Mouse (Mus musculus) CH12.LX (cell line): ENCODE data around the gene Olfr933. TPM values are rescaled to one million over a fixed set of nuclear protein-coding genes. Genes with fewer than 3 reads are reported as not detected.

Experiments
- DNase-seq: peaks from one replicate; pipeline ENCODE4 v3.0.0-alpha.2; 2013; ENCODE audit errors: extremely low read depth
- H3K27ac ChIP-seq: 2 replicates; pipeline ENCODE4 v1.5.1; 2012; ENCODE audit warnings: low read depth, mild to moderate bottlenecking, control low read depth, moderate library complexity; ENCODE audit not compliant: insufficient read depth
- H3K27me3 ChIP-seq: replicated peaks from 2 replicates; pipeline ENCODE3; 2012; ENCODE audit warnings: inconsistent platforms
- H3K36me3 ChIP-seq, 2 experiments: replicated peaks in 1 of 2; 2 replicates each; pipeline versions ENCODE3 to v1.6.1; 2012; ENCODE audit warnings: inconsistent platforms in 1 of 2, low read length in 1 of 2, mild to moderate bottlenecking in 1 of 2, mixed read lengths in 1 of 2, moderate library complexity in 1 of 2; ENCODE audit not compliant: control insufficient read depth in 1 of 2, insufficient read depth in 1 of 2
- H3K4me1 ChIP-seq, 2 experiments: 2 replicates each; pipeline ENCODE4 v1.6.1; 2012; ENCODE audit warnings: inconsistent platforms in 1 of 2, moderate library complexity in 1 of 2; ENCODE audit not compliant: insufficient read depth in 2 of 2, control insufficient read depth in 1 of 2
- H3K4me2 ChIP-seq: 2 replicates; pipeline ENCODE4 v1.6.1; 2012; ENCODE audit warnings: low read depth, mild to moderate bottlenecking, control low read depth; ENCODE audit not compliant: poor library complexity, insufficient read depth, severe bottlenecking
- H3K4me3 ChIP-seq, 3 experiments: fragments of 150-350 bp in 1 of 3; sonication (generic) in 1 of 3; replicated peaks in 1 of 3; 2 replicates each; pipeline versions ENCODE3 to v1.5.1; 2011 to 2012; ENCODE audit warnings: low read depth in 2 of 3, low read length in 2 of 3, mild to moderate bottlenecking in 2 of 3, moderate library complexity in 2 of 3, control low read depth in 1 of 3, improper control_type of control experiment in 1 of 3, inconsistent platforms in 1 of 3, mixed read lengths in 1 of 3; ENCODE audit not compliant: poor library complexity in 1 of 3
- H3K79me2 ChIP-seq: replicated peaks from 2 replicates; pipeline ENCODE4 v1.6.1; 2012; ENCODE audit warnings: mild to moderate bottlenecking, moderate library complexity; ENCODE audit not compliant: control insufficient read depth, poor library complexity, insufficient read depth, severe bottlenecking; ENCODE audit errors: extremely low read depth
- H3K9ac ChIP-seq: 2 replicates; pipeline ENCODE4 v1.6.1; 2012; ENCODE audit warnings: low read depth, mild to moderate bottlenecking, control low read depth, moderate library complexity; ENCODE audit not compliant: insufficient read depth
- H3K9me3 ChIP-seq: replicated peaks from 2 replicates; pipeline ENCODE3; 2012; ENCODE audit warnings: low read length, inconsistent platforms, mixed read lengths
- CTCF ChIP-seq, 2 experiments: IDR thresholded peaks in 1 of 2; conservative IDR thresholded peaks in 1 of 2; 2 replicates each; pipeline ENCODE4 v1.5.1; 2011 to 2012; ENCODE audit warnings: low read depth in 2 of 2, low read length in 2 of 2, improper control_type of control experiment in 1 of 2, inconsistent platforms in 1 of 2, mild to moderate bottlenecking in 1 of 2, moderate library complexity in 1 of 2
- ELF1 ChIP-seq: IDR thresholded peaks from 2 replicates; pipeline ENCODE4 v1.6.1; 2014; ENCODE audit warnings: low read depth, mild to moderate bottlenecking, inconsistent platforms, low read length, improper control_type of control experiment
- EP300 ChIP-seq: IDR thresholded peaks from 2 replicates; pipeline ENCODE4 v1.6.1; 2011; ENCODE audit warnings: low read length, improper control_type of control experiment
- ETS1 ChIP-seq: conservative IDR thresholded peaks from 2 replicates; pipeline ENCODE4 v1.6.1; 2012; ENCODE audit warnings: low read depth, mild to moderate bottlenecking, inconsistent platforms, low read length, improper control_type of control experiment, moderate library complexity
- GABPA ChIP-seq: IDR thresholded peaks from 2 replicates; pipeline ENCODE4 v1.6.1; 2012; ENCODE audit warnings: low read depth, low read length, improper control_type of control experiment, inconsistent platforms; ENCODE audit not compliant: insufficient replicate concordance
- IRF4 ChIP-seq: IDR thresholded peaks from 2 replicates; pipeline ENCODE4 v1.6.1; 2014; ENCODE audit warnings: low read depth, mild to moderate bottlenecking, inconsistent platforms, low read length, improper control_type of control experiment
- MAX ChIP-seq: IDR thresholded peaks from 2 replicates; pipeline ENCODE4 v1.6.1; 2011; ENCODE audit warnings: low read length, improper control_type of control experiment
- MXI1 ChIP-seq: IDR thresholded peaks from 2 replicates; pipeline ENCODE4 v1.6.1; 2011; ENCODE audit warnings: mild to moderate bottlenecking, low read depth, low read length, improper control_type of control experiment
- MYC ChIP-seq: IDR thresholded peaks from 2 replicates; pipeline ENCODE4 v1.6.1; 2011; ENCODE audit warnings: low read depth, mild to moderate bottlenecking, improper control_type of control experiment, low read length
- PAX5 ChIP-seq: IDR thresholded peaks from 2 replicates; pipeline ENCODE4 v1.6.1; 2012; ENCODE audit warnings: low read length, inconsistent platforms, mixed read lengths
- POLR2A ChIP-seq: IDR thresholded peaks from 2 replicates; pipeline ENCODE4 v1.6.1; 2011; ENCODE audit warnings: low read depth, mild to moderate bottlenecking, improper control_type of control experiment, low read length
- POLR2AphosphoS2 ChIP-seq: IDR thresholded peaks from 2 replicates; pipeline ENCODE4 v1.6.1; 2011; ENCODE audit warnings: low read depth, low read length, improper control_type of control experiment
- RAD21 ChIP-seq: IDR thresholded peaks from 2 replicates; pipeline ENCODE4 v1.6.1; 2011; ENCODE audit warnings: low read depth, mild to moderate bottlenecking, low read length, improper control_type of control experiment, moderate library complexity
- RCOR1 ChIP-seq: conservative IDR thresholded peaks from 2 replicates; pipeline ENCODE4 v1.6.1; 2012; ENCODE audit warnings: low read depth, mild to moderate bottlenecking, inconsistent platforms, low read length, improper control_type of control experiment
- SMC3 ChIP-seq: IDR thresholded peaks from 2 replicates; pipeline ENCODE4 v1.6.1; 2011; ENCODE audit warnings: low read depth, low read length, improper control_type of control experiment
- TBP ChIP-seq: conservative IDR thresholded peaks from 2 replicates; pipeline ENCODE4 v1.6.1; 2011; ENCODE audit warnings: low read depth, low read length, improper control_type of control experiment
- TCF12 ChIP-seq: IDR thresholded peaks from 2 replicates; pipeline ENCODE4 v1.6.1; 2014; ENCODE audit warnings: low read depth, mild to moderate bottlenecking, inconsistent platforms, low read length, improper control_type of control experiment
- USF1 ChIP-seq: IDR thresholded peaks from 2 replicates; pipeline ENCODE4 v1.6.1; 2014; ENCODE audit warnings: low read depth, mild to moderate bottlenecking, inconsistent platforms, low read length, improper control_type of control experiment
- ZC3H11A ChIP-seq: IDR thresholded peaks from 2 replicates; pipeline ENCODE4 v1.6.1; 2012; ENCODE audit warnings: low read depth, mild to moderate bottlenecking, inconsistent platforms, low read length, improper control_type of control experiment
- ZMIZ1 ChIP-seq: IDR thresholded peaks from 2 replicates; pipeline ENCODE4 v1.6.1; 2012; ENCODE audit warnings: low read depth, mild to moderate bottlenecking, inconsistent platforms, low read length, improper control_type of control experiment
- ZNF384 ChIP-seq: IDR thresholded peaks from 2 replicates; pipeline ENCODE4 v1.6.1; 2012; ENCODE audit warnings: low read depth, low read length, improper control_type of control experiment, inconsistent platforms
- dilution Hi-C: fragments of 300-500 bp; cut with MboI; formaldehyde crosslinking; loops from 2 replicates; pipeline ENCODE4 v1.14.3; 2020; ENCODE audit warnings: low sequenced_read_pairs; ENCODE audit not compliant: extremely low pct_unique_long_range_greater_than_20kb, extremely low pct_ligation_motif_present
- in situ Hi-C: fragments of 300-500 bp; cut with MboI; formaldehyde crosslinking; loops from 3 replicates; pipeline ENCODE4 v1.14.3; 2019; ENCODE audit warnings: low sequenced_read_pairs, low pct_ligation_motif_present, low pct_unique_long_range_greater_than_20kb, mixed read lengths
- polyA plus RNA-seq: library from polyadenylated mRNA; unstranded; fragments of >175 nt; gene quantifications from 2 replicates; pipeline ENCODE4 v1.2.1, GENCODE M21; 2012; ENCODE audit warnings: low read depth; ENCODE audit not compliant: insufficient read length
- total RNA-seq, 2 experiments: library from RNA; depleted of rRNA; stranded (reverse); fragments of 300-350 nt in 1 of 2; fragments of >200 nt in 1 of 2; gene quantifications; 2 replicates each; pipeline ENCODE4 v1.2.3; 2012 to 2014

Olfr933 gene
- total and polyA plus RNA-seq, 3 experiments, result not detected

- no peak for TF ChIP-seq POLR2A
- TF ChIP-seq ZC3H11A, result no peak
- no peak for TF ChIP-seq MYC
- TF ChIP-seq IRF4, result no peak
- TF ChIP-seq EP300, result no peak
- TF ChIP-seq MAX, result no peak
- no peak for TF ChIP-seq POLR2AphosphoS2
- TF ChIP-seq GABPA, result no peak
- no peak for TF ChIP-seq TBP
- TF ChIP-seq ZNF384, result no peak
- no peak for TF ChIP-seq TCF12
- TF ChIP-seq CTCF (conservative IDR thresholded peaks at IDR 0.05 in 1 of 2, IDR thresholded peaks at IDR 0.05 in 1 of 2; ENCODE audit: low read depth in 2 of 2, low read length in 2 of 2), result no peak
- no peak for TF ChIP-seq MXI1
- TF ChIP-seq ELF1, result no peak
- H3K4me3 ChIP-seq, result no peak within 1 kb of the TSS
- dilution Hi-C loops, result no loop called here
- H3K36me3 ChIP-seq, result no peaks in the 10 kb centered on the region
- H3K9ac ChIP-seq, result no peak within 1 kb of the TSS
- no peaks in the 10 kb centered on the region for H3K9me3 ChIP-seq
- H3K79me2 ChIP-seq, result no peaks in the 10 kb centered on the region
- in situ Hi-C loops, result no loop called here
- DNase-seq, result no peak
- no peak within 1 kb of the TSS for H3K27ac ChIP-seq
- H3K4me1 ChIP-seq, result no peaks in the 10 kb centered on the region
- H3K4me2 ChIP-seq, result no peak within 1 kb of the TSS
- H3K27me3 ChIP-seq, result no peaks in the 10 kb centered on the region
These were observed 27.5 kb downstream of the Olfr933 start, which contains the start of gene Olfr935 for GRCm38 (mm10) chr9:38999583-38999982. TSS of gene Olfr935 (minus strand) at chr9:38999683.

DNA sequence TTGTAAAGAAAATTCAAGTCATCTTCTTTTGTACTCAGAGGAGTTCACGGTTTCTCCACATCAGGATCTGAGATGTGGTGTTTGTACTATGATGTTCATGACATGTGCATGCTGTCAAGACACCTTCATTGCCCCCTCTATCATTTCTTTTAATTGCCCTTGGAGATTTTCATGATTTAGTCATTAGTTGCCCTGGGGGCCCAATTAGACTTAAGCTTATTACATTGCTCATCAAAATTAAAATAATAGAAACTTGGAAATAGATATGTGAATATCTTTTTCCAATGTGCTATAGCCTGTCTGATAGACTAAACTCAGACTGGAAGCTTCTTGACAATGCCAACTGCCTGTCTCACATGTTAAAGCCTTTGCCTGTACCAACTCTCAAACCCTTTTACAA is 51.2 kb downstream of the Olfr933 start, which contains the start of gene Olfr146:
Gene Olfr146 (minus strand): TSS at position 101 of the 400 bp plus-strand sequence.
- no peak for TF ChIP-seq MAX
- no peak for TF ChIP-seq IRF4
- TF ChIP-seq CTCF (conservative IDR thresholded peaks at IDR 0.05 in 1 of 2, IDR thresholded peaks at IDR 0.05 in 1 of 2; ENCODE audit: low read depth in 2 of 2, low read length in 2 of 2), result no peak
- TF ChIP-seq ELF1, result no peak
- TF ChIP-seq ZNF384, result no peak
- TF ChIP-seq ZMIZ1, result no peak
- TF ChIP-seq USF1, result no peak
- TF ChIP-seq ETS1, result no peak
- no peak for TF ChIP-seq RCOR1
- no peak for TF ChIP-seq GABPA
- no peak for TF ChIP-seq EP300
- no peak for TF ChIP-seq RAD21
- TF ChIP-seq SMC3, result no peak
- TF ChIP-seq PAX5, result no peak
- TF ChIP-seq MYC, result no peak
- no peak within 1 kb of the TSS for H3K4me2 ChIP-seq
- no peaks in the 10 kb centered on the region for H3K4me1 ChIP-seq
- no peaks in the 10 kb centered on the region for H3K9me3 ChIP-seq
- no peak within 1 kb of the TSS for H3K27ac ChIP-seq
- dilution Hi-C loops (no loop called here), in situ Hi-C loops (no loop called here)
- no peaks in the 10 kb centered on the region for H3K27me3 ChIP-seq
- no peak for DNase-seq
- no peak within 1 kb of the TSS for H3K9ac ChIP-seq
- no peak within 1 kb of the TSS for H3K4me3 ChIP-seq
- H3K36me3 ChIP-seq, result no peaks in the 10 kb centered on the region
- no peaks in the 10 kb centered on the region for H3K79me2 ChIP-seq

Other genes starting within 250 kb of the Olfr933 start
- gene Olfr920, start 220.0 kb upstream of the Olfr933 start, total RNA-seq (2012; rRNA removed), result not detected in 2 replicates
- 0.09 and 0.12 TPM in 2 replicates for gene Olfr920, start 220.0 kb upstream of the Olfr933 start, total RNA-seq (2014; rRNA removed)
- gene Olfr920, start 220.0 kb upstream of the Olfr933 start, polyA plus RNA-seq, result 0.14 and 0.22 TPM in 2 replicates
- not detected in 2 replicates for gene Olfr921, start 199.2 kb upstream of the Olfr933 start, total RNA-seq (2012; rRNA removed)
- not detected in 2 replicates for gene Olfr921, start 199.2 kb upstream of the Olfr933 start, total RNA-seq (2014; rRNA removed)
- gene Olfr921, start 199.2 kb upstream of the Olfr933 start, polyA plus RNA-seq, result not detected in 2 replicates
- gene Olfr922, start 157.7 kb upstream of the Olfr933 start, total RNA-seq (2012; rRNA removed), result not detected in 2 replicates
- gene Olfr922, start 157.7 kb upstream of the Olfr933 start, total RNA-seq (2014; rRNA removed), result not detected in 2 replicates
- gene Olfr922, start 157.7 kb upstream of the Olfr933 start, polyA plus RNA-seq, result 0.08 TPM in 1 of 2 replicates, not detected in the other
- gene Olfr923, start 145.8 kb upstream of the Olfr933 start, total RNA-seq (2012; rRNA removed), result not detected in 2 replicates
- not detected in 2 replicates for gene Olfr923, start 145.8 kb upstream of the Olfr933 start, total RNA-seq (2014; rRNA removed)
- not detected in 2 replicates for gene Olfr923, start 145.8 kb upstream of the Olfr933 start, polyA plus RNA-seq
- gene Olfr924, start 127.9 kb upstream of the Olfr933 start, total RNA-seq (2012; rRNA removed), result not detected in 2 replicates
- not detected in 2 replicates for gene Olfr924, start 127.9 kb upstream of the Olfr933 start, total RNA-seq (2014; rRNA removed)
- not detected in 2 replicates for gene Olfr924, start 127.9 kb upstream of the Olfr933 start, polyA plus RNA-seq
- not detected in 2 replicates for gene Olfr26, start 117.3 kb upstream of the Olfr933 start, total RNA-seq (2012; rRNA removed)
- gene Olfr26, start 117.3 kb upstream of the Olfr933 start, total RNA-seq (2014; rRNA removed), result not detected in 2 replicates
- gene Olfr26, start 117.3 kb upstream of the Olfr933 start, polyA plus RNA-seq, result not detected in 2 replicates
- gene Olfr926, start 95.2 kb upstream of the Olfr933 start, total RNA-seq (2012; rRNA removed), result not detected in 2 replicates
- gene Olfr926, start 95.2 kb upstream of the Olfr933 start, total RNA-seq (2014; rRNA removed), result not detected in 2 replicates
- not detected in 2 replicates for gene Olfr926, start 95.2 kb upstream of the Olfr933 start, polyA plus RNA-seq
- not detected in 2 replicates for gene Olfr930, start 42.5 kb upstream of the Olfr933 start, total RNA-seq (2012; rRNA removed)
- gene Olfr930, start 42.5 kb upstream of the Olfr933 start, total RNA-seq (2014; rRNA removed), result not detected in 2 replicates
- not detected in 2 replicates for gene Olfr930, start 42.5 kb upstream of the Olfr933 start, polyA plus RNA-seq
- gene Olfr934, start 16.0 kb downstream of the Olfr933 start, total RNA-seq (2012; rRNA removed), result not detected in 2 replicates
- not detected in 2 replicates for gene Olfr934, start 16.0 kb downstream of the Olfr933 start, total RNA-seq (2014; rRNA removed)
- not detected in 2 replicates for gene Olfr934, start 16.0 kb downstream of the Olfr933 start, polyA plus RNA-seq
- not detected in 2 replicates for gene Olfr935, start 27.4 kb downstream of the Olfr933 start, total RNA-seq (2012; rRNA removed)
- gene Olfr935, start 27.4 kb downstream of the Olfr933 start, total RNA-seq (2014; rRNA removed), result not detected in 2 replicates
- gene Olfr935, start 27.4 kb downstream of the Olfr933 start, polyA plus RNA-seq, result not detected in 2 replicates
- gene Olfr146, start 51.1 kb downstream of the Olfr933 start, total RNA-seq (2012; rRNA removed), result not detected in 2 replicates
- not detected in 2 replicates for gene Olfr146, start 51.1 kb downstream of the Olfr933 start, total RNA-seq (2014; rRNA removed)
- gene Olfr146, start 51.1 kb downstream of the Olfr933 start, polyA plus RNA-seq, result not detected in 2 replicates
- gene Olfr937, start 92.6 kb downstream of the Olfr933 start, total RNA-seq (2012; rRNA removed), result not detected in 2 replicates
- not detected in 2 replicates for gene Olfr937, start 92.6 kb downstream of the Olfr933 start, total RNA-seq (2014; rRNA removed)
- not detected in 2 replicates for gene Olfr937, start 92.6 kb downstream of the Olfr933 start, polyA plus RNA-seq
- not detected in 2 replicates for gene Olfr938, start 106.6 kb downstream of the Olfr933 start, total RNA-seq (2012; rRNA removed)
- gene Olfr938, start 106.6 kb downstream of the Olfr933 start, total RNA-seq (2014; rRNA removed), result not detected in 2 replicates
- gene Olfr938, start 106.6 kb downstream of the Olfr933 start, polyA plus RNA-seq, result not detected in 2 replicates
- gene Olfr27, start 155.8 kb downstream of the Olfr933 start, total RNA-seq (2012; rRNA removed), result not detected in 2 replicates
- gene Olfr27, start 155.8 kb downstream of the Olfr933 start, total RNA-seq (2014; rRNA removed), result not detected in 2 replicates
- gene Olfr27, start 155.8 kb downstream of the Olfr933 start, polyA plus RNA-seq, result not detected in 2 replicates
- gene Olfr943, start 194.0 kb downstream of the Olfr933 start, total RNA-seq (2012; rRNA removed), result not detected in 2 replicates
- gene Olfr943, start 194.0 kb downstream of the Olfr933 start, total RNA-seq (2014; rRNA removed), result not detected in 2 replicates
- not detected in 2 replicates for gene Olfr943, start 194.0 kb downstream of the Olfr933 start, polyA plus RNA-seq
- gene Olfr944, start 229.6 kb downstream of the Olfr933 start, total RNA-seq (2012; rRNA removed), result not detected in 2 replicates
- gene Olfr944, start 229.6 kb downstream of the Olfr933 start, total RNA-seq (2014; rRNA removed), result not detected in 2 replicates
- not detected in 2 replicates for gene Olfr944, start 229.6 kb downstream of the Olfr933 start, polyA plus RNA-seq